Mouse (Mus musculus): ENCODE results near the gene Tmem82.

Tmem82 gene

DNA sequence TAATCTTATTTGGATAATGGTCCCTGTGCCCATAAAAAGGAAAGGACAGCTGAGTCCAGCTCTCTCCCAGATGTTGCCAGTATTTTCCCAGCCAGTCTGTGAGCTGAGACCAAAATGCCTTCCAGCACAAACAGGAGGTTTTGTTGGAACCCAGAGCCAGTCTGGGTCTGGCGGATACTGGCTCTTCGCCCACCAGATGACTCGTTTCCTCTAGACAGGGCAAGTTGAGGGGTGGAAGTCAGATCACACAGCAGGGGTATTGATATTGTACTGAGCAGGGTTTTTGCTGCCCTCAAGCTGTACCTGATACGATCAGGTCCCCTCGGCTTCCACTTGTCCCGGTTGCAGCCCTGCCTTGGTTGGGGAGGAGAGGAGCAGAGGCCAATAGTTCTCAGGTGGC is 8.9 kb downstream of the Tmem82 start:
- DNase-seq (ENCODE audit: low spot score), result no peak

DNA sequence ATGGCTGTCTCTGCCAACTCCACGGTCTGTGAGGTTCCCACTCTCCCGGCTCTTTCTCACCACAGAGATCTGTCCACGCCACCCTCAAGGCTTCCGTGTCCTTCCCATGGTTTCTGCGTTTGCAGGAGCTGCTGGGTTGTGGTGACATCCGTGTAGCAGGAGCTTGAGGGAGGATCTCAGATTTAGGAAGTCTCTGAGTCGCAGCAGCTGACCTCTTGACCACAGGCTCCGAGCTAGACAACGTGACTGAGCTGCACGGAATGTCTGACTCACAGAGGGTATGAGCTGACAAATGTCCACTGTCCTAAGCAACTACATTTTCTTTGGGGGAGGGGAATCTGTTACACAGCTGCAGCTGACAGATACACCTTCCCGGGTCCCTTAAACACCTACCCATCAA is 12.6 kb downstream of the Tmem82 start, which contains the start of gene Fblim1:
Gene Fblim1, minus strand, starts transcription at position 236 of the 400 bp plus-strand sequence.
- no peak for DNase-seq (ENCODE audit: low spot score)

DNA sequence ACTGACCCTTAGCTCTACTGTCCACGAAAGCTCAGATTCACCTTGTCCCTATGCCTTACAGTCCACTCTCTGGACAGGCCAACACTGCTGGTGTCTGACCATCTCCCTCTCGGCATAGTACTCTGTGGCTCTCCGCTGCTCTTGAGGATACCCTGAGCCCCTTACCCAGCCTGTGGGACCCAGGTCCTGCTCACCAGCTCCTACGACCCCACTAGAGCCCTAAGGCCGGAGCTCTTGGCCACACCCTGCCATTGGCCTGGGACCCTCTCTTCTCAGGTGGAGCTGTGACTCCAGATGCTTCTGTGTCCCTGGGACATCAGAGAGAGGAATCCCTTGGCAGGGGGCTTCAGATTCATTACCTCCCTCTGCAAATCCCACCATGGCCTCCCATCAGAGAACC is 13.0 kb downstream of the Tmem82 start:
- no peak for DNase-seq (ENCODE audit: low spot score)

DNA sequence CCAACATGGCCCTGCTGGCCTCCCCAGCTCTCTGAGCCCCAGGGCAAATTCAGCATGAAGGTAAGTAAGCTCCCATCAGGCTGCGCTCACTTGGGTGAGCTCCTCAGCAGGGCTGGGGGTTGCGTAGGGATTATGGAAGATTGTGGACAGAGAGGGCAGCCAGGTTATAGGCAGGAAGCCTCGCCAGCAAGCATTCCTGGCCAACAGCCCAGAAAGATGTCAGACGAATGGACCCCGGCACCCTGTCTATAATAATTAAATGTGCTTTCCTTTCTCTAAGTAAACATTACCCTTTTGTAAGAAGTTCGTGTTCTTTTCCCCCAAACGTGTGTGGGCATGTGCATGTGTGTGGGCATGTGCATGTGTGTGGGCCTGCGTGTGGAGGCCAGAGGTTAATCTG is 13.9 kb downstream of the Tmem82 start:
- DNase-seq (ENCODE audit: low spot score), result no peak

DNA sequence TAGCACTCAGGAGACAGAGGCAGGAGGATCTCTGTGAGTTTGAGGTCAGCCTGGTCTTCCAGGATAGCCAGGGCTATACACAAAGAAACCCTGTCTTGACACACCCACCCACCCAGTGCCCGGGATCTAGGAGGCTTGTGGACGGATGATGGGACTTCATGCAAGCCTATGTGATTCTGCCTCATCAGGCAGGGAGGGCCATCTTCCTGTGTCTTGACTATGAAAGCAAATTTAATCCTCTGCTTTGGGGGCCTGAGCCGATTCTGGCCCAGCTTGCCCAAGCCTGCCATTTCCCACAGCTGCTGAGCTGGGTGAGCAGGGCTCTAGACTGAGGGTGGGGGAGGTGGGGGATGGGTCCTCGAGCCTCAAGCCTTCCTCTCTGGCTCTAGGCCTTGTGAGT is 14.5 kb downstream of the Tmem82 start:
- no peak for DNase-seq (ENCODE audit: low spot score)

DNA sequence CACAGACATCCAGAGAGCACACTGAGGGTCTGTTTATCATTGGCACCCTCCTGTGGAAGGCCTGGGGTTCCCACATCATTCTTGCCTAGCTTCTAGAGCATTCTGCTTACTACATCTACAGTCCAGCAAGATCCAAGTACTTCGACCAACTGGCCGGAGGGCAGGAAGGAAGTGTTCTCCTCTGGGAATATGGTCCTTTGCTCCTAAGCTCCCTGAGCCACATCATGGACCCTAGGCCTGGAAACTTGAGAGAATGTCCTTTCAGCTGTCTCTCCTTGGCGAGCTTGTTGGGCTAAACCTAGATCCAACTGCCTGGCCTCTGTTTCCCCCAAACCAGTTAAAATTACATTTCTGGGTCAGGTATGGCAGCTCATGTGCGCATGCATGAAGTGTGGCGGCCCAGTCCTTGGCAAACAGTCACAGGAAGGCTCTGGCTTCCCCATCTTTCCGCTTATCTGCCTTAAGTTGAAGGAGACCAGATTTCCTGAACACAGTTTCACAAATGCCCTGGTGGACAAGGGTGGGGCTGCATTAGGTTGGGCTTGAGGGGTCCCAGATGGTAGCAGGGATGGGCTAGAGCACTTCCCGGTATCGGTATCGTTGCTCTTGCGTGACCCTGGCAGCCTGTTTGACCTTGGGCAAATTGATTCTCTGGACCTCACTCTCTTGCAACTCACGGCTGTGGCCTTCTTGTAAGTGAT is 15.8 kb downstream of the Tmem82 start:
- peak; percentile 22 for DNase-seq (ENCODE audit: low spot score)

DNA sequence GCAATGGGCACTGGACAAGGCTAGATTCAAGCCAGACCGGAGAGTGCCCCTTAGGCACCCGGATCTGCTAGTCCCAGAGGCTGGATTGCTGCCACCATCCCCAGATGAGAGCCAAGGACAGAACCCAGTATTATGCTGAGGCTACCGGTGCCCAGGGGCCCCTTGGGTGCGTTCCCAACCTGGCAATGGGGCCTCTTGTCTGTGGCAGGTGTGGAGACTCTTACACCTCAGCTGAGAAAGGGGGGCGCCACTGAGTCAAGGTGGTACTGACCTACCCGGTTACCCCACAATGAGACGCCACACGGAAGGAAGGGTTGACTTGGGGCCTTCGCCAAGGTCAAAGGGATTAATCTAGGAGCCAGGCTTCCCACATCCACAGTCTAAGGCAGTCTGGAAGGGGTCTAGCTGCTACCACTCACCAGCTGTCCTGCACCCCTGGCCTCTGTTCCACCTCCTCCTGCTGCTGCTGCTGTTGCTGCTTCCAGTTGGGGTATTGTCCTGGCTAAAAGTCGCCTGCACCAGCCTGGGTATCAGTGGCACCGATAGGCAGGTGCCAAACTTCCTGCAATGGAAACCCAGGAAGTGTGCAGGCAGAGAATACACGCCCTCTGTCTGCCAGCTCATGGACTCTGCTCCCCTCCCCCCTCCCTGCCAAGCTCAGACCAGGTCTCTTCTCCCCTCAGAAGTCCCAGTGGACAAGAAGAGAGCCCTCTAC is 17.1 kb downstream of the Tmem82 start:
- no peak for DNase-seq (ENCODE audit: low spot score)

DNA sequence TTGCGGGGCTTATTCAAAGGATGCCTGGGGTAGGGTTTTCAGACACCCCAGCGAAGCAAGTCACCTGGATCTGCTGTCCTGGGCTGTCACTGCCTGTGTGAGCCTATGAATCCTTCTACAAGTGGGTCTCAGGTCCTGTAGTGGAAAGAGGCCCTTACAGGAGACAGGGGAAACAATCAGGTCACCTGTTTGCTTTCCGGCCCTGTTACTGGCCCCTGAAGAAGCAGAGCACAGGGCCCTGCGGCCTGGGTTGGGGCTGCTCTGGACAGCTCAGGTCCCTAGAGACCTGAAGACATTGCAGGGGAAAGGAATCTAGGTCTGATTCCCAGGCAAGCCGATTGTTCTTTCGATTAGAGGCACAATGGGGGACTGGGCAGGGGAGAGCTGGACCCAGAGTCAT is 18.1 kb downstream of the Tmem82 start:
- no peak for DNase-seq (ENCODE audit: low spot score)

DNA sequence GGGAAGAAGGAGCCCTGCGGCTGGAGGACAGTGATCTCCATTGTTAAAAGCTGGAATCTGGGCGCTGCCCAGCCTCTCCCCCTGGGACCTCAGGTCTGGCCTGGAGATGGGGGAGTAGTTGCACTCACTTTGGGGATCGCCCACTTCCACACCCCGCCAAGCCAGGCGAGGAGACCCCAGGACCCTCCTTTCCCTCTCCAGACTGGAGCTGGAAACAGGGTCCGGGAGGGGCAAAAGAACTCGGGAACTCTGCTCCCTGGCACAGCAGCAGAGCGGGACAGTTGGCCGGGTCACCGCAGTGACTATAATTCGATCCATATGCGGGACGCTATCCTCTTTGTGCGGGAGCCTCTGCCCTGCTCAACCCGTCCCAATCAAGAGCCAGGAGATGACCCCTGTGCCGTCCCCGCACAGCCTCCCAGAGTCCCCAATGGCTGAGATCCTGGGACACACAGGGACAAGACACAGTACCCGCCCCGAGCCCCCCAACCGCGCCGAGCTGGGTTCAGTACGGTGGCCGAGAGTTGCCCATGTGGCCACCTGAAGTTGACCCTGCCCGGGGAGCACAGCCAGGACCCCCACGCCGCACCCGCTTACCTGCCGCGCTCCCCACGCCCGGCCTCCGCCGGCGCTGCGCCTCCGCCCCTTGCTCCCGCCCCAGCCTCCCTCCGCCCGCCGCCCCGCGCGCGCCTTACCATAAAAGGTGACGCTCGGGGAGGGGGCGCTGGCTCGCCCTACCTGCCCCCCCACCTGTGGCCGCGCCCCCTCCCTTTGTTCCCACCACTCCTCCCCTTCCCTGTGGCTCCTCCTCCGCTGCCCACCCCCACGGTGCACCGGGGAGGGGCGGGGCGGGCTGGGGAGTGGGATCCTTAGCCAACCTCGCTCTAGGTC is 18.9 kb downstream of the Tmem82 start:
- peak; percentile 43 for DNase-seq (ENCODE audit: low spot score)

DNA sequence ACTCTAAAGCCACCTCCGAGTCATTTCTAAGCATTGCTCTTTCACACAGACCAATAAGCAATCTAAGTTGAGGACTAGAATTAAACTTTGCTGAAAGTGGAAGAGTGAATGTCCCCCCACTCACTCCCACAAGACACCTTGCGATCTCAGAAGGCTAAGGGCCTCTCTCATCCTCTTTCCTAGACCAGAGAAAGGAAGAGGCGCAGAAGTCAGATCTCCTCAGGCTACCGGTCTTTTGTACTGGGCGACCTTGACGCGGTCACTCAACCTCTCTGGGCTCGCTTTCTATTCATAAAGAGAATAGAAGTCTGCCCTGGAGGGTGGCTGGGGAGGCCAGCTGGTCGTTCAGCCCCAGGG is 19.6 kb downstream of the Tmem82 start:
- DNase-seq (ENCODE audit: low spot score), result peak; percentile 42

DNA sequence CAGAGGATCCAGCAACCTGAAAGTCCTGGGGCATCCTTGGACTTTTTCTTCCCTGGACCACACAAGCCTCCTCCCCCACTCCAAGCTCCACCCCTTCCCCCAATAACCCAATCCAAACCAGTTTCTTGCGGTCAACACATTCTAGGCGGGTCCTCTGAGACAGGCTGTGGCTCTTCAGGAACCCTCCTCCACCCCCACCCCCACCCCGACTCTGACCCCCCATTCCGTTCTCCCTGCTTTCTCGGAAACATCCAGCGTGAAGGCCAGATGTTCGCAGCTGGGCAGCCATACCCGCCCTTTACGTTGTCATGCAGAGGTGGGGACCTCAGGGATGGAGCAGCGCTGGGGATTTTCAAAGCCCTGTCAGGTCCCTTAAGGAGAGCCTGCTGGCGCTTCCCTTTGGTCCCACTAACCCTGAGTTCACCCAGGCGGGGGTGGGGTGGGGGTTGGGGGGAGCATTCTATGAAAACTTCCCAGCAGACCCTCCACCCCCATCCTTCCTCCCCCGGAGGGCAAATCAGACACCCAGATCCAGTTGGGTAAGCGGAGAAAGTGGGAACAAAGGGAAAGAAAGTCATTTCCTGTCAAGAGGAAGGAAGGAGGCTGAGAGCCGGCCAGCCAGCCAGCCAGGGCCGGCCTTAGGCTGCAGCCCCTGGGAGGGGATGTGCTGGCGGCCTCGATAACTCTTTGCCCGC is 20.1 kb downstream of the Tmem82 start:
- DNase-seq (ENCODE audit: low spot score), result peak; percentile 61

DNA sequence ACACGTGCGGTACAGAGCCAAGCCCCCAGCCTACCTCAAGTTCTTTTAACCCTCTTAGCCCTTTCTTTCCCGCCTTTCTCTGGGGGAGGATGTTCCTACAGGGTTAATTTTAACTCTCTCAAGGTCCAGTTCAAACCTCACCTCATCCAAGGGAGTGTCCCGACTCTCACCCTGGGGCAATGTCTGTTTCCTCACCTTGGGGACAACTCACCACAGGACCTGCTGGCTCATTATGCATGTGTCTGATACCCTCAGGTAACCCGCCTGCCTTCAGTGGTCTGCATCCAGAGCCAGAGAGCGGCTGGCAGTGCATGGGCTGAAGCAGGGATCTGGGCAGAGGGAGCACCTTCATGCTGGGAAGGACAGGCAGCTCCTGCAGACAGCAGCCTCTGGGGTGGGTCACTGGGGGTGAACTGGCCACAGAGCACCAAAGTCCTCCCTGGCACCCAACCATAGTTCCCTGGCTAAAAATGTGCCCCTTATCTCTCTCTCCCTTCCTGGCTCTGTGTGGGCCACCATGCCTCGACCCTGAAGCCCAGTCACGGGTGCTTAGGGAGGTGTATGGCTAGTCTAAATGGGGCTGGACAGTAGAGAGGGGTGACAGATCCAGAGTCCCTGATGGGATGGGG is 21.6 kb downstream of the Tmem82 start:
- DNase-seq (ENCODE audit: low spot score), result no peak

DNA sequence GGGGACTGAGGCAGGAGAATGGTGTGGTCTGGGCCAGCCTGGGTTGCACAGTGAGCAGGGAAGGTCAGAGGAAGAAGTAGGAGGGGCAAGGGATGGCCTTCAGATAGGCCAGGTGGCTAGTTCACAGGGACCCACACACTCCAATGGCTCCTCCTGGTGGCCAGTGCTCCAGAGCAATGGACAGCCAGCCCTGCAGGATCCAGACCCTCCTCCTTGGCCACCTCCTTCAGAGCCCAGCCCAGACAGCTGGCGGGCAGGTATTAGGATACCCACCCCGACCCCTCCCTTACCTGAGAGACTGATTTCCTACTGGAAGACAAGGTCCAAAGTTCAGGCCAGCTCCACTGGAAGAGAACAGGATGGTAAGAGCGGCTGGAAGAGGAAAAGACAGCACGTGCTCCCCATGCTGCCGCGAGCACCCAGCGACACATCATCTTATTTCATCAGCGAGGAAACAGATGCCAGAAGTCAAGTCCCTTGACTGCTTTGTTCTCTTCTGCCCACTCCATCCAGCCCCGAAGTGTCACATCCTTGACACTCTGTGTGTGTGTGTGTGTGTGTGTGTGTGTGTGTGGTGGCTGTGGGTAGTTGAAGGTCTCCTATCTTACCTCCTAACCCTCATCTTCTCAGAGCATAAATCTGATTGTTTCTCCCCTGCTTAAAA is 22.7 kb downstream of the Tmem82 start:
- peak; percentile 23 for DNase-seq (ENCODE audit: low spot score)

DNA sequence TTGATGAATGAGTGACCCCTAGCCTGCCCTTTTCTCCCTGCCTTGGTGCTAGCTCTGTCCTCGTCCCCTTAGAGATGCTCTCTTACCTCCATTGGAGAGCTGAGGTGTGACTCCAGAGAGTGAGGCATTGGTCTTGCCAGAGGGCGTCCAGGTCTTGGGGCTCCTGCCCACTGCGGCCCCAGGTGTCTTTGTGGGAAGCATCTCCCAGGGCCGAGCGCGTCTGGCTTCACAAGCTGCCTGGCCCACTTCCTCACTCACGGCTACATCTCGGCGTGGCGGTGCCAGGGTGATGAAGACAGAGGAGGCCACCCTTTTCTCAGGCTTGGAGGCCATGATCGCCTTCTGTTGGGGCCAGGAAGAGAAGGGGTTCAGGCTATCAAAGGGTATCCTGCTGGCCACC is 23.3 kb downstream of the Tmem82 start:
- DNase-seq (ENCODE audit: low spot score), result no peak

DNA sequence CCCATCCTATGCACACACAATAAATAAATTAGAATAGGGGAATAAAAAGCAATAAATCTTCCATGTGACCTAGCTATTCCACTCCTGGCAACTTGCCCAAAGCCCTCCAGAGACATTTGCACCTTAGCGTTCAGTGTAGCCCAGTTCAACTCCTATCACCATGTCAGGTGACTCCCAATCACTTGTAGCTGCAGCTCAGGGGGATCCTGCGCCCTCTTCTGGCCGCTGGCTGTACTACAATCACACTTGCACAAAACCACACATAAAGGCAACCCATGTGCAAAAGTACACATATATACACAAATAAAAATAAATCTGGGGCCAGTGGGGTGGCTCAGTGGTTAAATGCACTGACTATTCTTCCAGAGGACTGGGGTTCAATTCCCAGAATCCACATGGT is 26.9 kb downstream of the Tmem82 start:
- peak; percentile 28 for DNase-seq (ENCODE audit: low spot score)

DNA sequence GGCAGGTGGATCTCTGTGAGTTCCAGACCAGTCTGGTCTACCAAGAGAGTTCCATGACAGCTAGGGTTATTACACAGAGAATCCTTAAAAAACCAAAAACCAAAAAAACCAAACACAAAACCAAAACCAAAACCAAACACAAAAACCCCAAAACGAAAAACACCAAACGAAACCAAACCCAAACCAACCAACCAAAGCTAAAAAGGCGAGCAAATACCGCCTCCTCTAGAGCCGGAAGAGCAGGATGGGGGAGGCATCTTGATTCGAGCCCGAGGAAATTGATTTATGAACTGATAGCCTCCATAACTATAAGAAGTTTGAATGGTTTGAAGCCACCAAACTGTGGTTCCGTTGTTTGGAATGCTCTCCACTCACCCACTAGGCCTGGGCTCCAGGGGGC is 34.5 kb downstream of the Tmem82 start:
- no peak for DNase-seq (ENCODE audit: low spot score)

DNA sequence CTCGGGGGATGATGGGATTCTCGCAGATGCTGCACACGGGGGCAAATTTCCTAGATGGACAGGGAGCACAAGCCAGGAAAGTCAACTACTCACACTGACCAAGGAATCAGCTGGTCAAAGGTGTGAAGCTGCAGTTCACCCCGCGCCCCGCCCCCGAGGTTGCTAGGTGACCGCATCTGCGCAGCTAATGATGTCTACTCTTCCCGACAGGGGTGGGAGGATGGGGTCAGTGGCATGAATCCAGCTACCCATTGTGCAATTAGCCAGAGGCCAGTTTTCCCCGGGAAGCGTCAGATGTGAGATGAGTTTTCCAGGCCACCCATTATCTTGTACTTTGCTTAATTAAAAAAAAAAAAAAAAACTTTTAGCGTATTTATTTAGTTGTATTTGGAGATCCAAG is 37.4 kb downstream of the Tmem82 start:
- DNase-seq (ENCODE audit: low spot score), result no peak

DNA sequence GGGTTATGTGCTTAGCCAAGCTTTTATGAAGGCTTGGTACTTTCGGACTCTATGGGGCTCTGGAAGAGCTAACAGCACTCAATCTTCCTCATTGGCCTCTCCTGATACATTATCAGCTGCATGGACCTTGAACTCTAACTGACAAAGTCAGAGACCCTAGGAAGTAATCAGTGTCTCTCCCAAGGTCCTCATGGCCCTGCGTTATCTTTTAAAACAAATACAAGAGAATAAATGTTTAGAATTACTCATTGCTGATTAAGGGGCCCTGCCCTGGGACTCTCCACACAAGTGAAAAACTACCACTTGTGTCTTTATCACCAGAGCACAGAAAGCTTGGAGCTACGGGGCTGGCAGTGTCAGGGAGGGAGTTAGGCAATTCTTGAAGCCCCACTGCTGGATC is 39.6 kb downstream of the Tmem82 start:
- no peak for DNase-seq (ENCODE audit: low spot score)

DNA sequence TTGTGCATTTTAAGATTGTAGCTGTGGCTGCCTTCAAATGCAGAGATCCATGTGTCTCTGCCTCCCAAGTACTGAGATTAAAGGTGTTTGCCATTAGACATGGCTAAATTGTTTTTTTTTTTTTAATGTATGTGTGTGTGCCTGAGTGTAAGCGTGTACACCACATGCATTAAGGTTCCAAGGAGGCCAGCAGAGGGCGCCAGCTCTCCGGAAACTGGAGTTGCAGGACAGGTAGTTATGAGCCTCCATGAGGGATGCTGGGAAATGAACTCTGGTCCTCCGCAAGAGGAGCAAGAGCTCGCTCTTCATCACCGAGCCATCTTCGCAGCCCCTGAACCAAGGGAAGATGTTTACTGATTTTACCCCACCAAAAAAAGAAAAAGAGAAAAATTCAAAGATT is 41.6 kb downstream of the Tmem82 start:
- no peak for DNase-seq (ENCODE audit: low spot score)

DNA sequence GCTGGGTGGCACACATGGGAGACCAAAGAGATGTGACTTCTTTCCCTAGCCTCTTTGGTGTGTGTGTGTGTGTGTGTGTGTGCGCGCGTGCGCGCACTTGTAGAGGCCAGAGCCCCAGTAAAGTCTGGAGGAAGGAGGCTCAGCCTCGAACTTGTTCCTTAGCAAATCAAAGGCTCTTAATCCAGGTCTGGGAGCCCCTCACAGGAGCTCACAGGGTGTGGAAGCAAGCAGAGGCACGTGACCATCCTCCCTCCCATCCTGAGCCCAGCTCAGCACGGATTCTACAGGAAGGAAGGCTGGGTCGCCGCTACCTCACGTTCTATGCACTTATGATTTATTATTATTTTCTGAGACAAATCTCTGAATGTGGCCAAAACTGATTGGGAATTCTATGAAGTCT is 42.0 kb downstream of the Tmem82 start:
- no peak for DNase-seq (ENCODE audit: low spot score)

Data from embryo, embryonic 10 days (tissue).